Mouse (Mus musculus): ENCODE data around the gene Dlg2. TPM values are rescaled to one million over a fixed set of nuclear protein-coding genes. Genes with fewer than 3 reads are reported as not detected.

Gene Dlg2
- polyA plus RNA-seq, 1 experiment from 2014 or later: 0.51 TPM

DNA sequence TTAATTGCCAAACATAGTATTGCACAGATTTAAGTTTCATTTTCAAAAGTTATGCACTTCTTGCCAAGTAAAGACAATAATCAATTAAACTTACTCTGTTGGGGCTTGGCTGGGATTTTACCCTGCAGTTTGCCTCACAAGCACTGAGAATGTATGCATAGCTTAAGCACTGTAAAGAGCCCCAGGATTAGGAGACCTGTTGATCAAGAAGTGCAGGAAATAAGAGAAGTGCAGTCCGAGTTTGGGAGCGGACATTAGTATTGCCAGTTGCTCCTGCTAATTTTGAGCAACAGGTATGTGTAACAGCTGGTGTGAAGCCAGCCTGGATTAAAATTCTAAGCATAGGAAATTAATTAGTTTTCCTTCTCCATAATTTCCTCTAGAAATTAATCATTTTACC lies 1687.8 kb downstream of the Dlg2 start:
- Histone ChIP-seq H3K9ac (ENCODE audit: low read depth, low read length) (no peak overlapping the region), H3K36me3 (ENCODE audit: control insufficient read depth, insufficient read depth) (no peaks in the 10 kb centered on the region), H3K27ac (ENCODE audit: low read length) (no peak overlapping the region), H3K27me3 (ENCODE audit: control insufficient read depth, insufficient read depth, low read depth, low read length) (no peaks in the 10 kb centered on the region), H3K4me1 (ENCODE audit: control insufficient read depth, low read depth, low read length) (no peaks in the 10 kb centered on the region), H3K9me3 (replicated peaks; ENCODE audit: control insufficient read depth, low read length) (no peaks in the 10 kb centered on the region), H3K4me2 (ENCODE audit: low read depth, low read length) (no peak overlapping the region), H3K4me3 (ENCODE audit: low read depth, low read length) (no peak overlapping the region)
- no peak for ATAC-seq (ENCODE audit: low read depth)
- 64% methylated on average over 2 of the region's 2 CpGs for WGBS (ENCODE audit: insufficient replicate concordance)

DNA sequence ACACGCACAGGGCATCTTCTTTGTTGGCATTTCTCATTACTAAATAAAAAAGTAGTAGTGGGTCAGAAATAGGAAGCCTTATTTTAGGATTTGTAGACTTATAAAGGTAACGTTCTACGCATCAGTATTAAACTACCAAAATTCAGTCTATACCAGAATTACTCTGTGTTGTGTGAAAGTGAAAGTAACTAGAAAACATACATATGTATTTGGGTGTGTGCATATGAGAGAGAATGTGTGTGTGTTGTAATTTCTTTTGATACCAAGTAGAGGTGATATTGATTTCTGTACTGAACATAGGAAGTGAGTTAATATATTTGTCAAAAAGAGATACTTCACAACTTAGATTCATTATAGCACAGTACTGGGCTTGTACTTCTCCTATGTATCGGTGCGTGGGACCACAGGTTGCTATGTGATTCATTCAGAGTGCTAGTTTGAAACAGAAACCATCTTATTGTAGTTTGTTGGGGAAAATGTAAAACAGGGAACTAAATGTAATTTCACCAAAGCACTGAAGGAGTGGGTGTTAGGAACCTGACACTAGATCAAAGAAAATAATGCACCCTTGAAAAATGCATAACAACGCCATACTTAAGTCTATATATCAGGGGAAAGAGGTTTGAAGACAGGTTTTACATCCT lies 1688.5 kb downstream of the Dlg2 start:
- ATAC-seq (ENCODE audit: low read depth): no peak

GRCm38 (mm10) chr7:92180029-92180428 lies 1703.6 kb downstream of the Dlg2 start:
- Histone ChIP-seq H3K27ac (ENCODE audit: low read length) (no peak overlapping the region), H3K9me3 (replicated peaks; ENCODE audit: control insufficient read depth, low read length) (no peaks in the 10 kb centered on the region), H3K4me1 (ENCODE audit: control insufficient read depth, low read depth, low read length) (no peaks in the 10 kb centered on the region), H3K4me2 (ENCODE audit: low read depth, low read length) (no peak overlapping the region), H3K27me3 (ENCODE audit: control insufficient read depth, insufficient read depth, low read depth, low read length) (peaks cover 3% of the 10 kb centered on the region), H3K9ac (ENCODE audit: low read depth, low read length) (no peak overlapping the region), H3K36me3 (ENCODE audit: control insufficient read depth, insufficient read depth) (no peaks in the 10 kb centered on the region), H3K4me3 (ENCODE audit: low read depth, low read length) (no peak overlapping the region)
- ATAC-seq (ENCODE audit: low read depth): no peak
- 34% methylated on average over 5 of the region's 5 CpGs for WGBS (ENCODE audit: insufficient replicate concordance)

More for the DNA sequence above, 1688.5 kb downstream of the Dlg2 start:
- Histone ChIP-seq H3K4me3 (ENCODE audit: low read depth, low read length) (no peak overlapping the region), H3K4me2 (ENCODE audit: low read depth, low read length) (no peak overlapping the region), H3K9me3 (replicated peaks; ENCODE audit: control insufficient read depth, low read length) (no peaks in the 10 kb centered on the region), H3K4me1 (ENCODE audit: control insufficient read depth, low read depth, low read length) (no peaks in the 10 kb centered on the region), H3K27me3 (ENCODE audit: control insufficient read depth, insufficient read depth, low read depth, low read length) (no peaks in the 10 kb centered on the region), H3K9ac (ENCODE audit: low read depth, low read length) (no peak overlapping the region), H3K27ac (ENCODE audit: low read length) (no peak overlapping the region), H3K36me3 (ENCODE audit: control insufficient read depth, insufficient read depth) (no peaks in the 10 kb centered on the region)
- 72% methylated on average over 6 of the region's 6 CpGs for WGBS (ENCODE audit: insufficient replicate concordance)

DNA sequence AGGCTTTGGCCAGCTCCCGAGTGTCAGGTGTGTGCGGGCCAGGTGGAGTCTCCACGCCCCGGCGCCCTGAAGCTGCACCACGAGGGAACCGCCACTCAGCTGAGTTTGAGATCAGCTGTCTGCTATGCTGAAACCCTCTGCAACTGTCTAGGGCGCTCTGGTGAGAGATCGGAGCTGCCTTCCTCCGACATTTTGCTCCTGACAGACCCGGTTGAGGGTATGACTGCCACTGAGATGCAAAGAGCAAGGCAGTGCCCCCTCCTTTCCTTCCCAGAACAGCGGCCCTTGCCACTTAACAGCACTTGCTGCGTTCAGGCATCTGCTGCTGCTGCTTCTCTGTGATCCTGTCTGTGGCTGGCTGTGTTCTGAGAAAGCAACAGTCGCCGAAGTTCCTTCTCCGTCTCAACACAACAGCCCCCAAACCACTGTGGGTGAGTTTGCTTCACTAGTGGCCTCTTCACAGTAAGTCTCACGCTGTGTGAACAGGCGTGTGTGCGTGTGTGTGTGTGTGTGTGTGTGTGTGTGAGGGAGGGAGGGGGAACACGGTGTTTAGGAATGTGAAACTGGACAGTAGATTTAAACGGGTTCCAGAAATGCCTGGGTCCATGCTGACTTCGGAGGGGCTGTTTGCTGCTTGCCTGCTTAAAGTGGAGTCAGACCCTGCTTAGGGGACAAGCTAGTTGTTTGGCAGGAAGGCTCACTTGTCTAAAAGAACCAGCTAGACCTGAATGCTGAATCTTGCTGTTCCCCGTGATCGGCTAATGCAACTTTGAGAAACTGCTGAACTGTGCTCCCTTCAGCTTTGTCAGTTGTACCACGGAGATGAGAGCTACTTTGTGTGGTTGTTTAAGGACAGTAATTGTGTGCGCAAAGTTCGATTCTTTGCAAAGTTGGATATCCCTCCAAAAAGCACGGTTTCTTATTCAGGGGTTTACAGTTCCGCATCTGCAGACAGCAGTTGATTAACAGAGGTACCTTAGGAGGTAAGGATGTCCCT lies 1704.4 kb downstream of the Dlg2 start:
- Histone ChIP-seq H3K4me3 (ENCODE audit: low read depth, low read length) (peak overlapping the region; percentile 22), H3K4me1 (ENCODE audit: control insufficient read depth, low read depth, low read length) (no peaks in the 10 kb centered on the region), H3K27ac (ENCODE audit: low read length) (no peak overlapping the region), H3K36me3 (ENCODE audit: control insufficient read depth, insufficient read depth) (no peaks in the 10 kb centered on the region), H3K4me2 (ENCODE audit: low read depth, low read length) (peak overlapping the region; percentile 34), H3K9me3 (replicated peaks; ENCODE audit: control insufficient read depth, low read length) (no peaks in the 10 kb centered on the region), H3K9ac (ENCODE audit: low read depth, low read length) (no peak overlapping the region), H3K27me3 (ENCODE audit: control insufficient read depth, insufficient read depth, low read depth, low read length) (peaks cover 3% of the 10 kb centered on the region)
- ATAC-seq (ENCODE audit: low read depth): no peak
- WGBS (ENCODE audit: insufficient replicate concordance): 18% methylated on average over 29 of the region's 29 CpGs

GRCm38 (mm10) chr7:92181959-92182612 lies 1705.6 kb downstream of the Dlg2 start:
- 9% methylated on average over 10 of the region's 10 CpGs for WGBS (ENCODE audit: insufficient replicate concordance)
- peaks cover 3% of the 10 kb centered on the region for H3K27me3 ChIP-seq (ENCODE audit: control insufficient read depth, insufficient read depth, low read depth, low read length)
- no peaks in the 10 kb centered on the region for H3K9me3 ChIP-seq (replicated peaks; ENCODE audit: control insufficient read depth, low read length)
- H3K4me3 ChIP-seq (ENCODE audit: low read depth, low read length): no peak overlapping the region
- no peaks in the 10 kb centered on the region for H3K36me3 ChIP-seq (ENCODE audit: control insufficient read depth, insufficient read depth)
- no peak overlapping the region for H3K9ac ChIP-seq (ENCODE audit: low read depth, low read length)
- H3K27ac ChIP-seq (ENCODE audit: low read length): no peak overlapping the region
- H3K4me2 ChIP-seq (ENCODE audit: low read depth, low read length): no peak overlapping the region
- ATAC-seq (ENCODE audit: low read depth): no peak
- no peaks in the 10 kb centered on the region for H3K4me1 ChIP-seq (ENCODE audit: control insufficient read depth, low read depth, low read length)

GRCm38 (mm10) chr7:92184371-92185059 lies 1708.0 kb downstream of the Dlg2 start:
- no peak for ATAC-seq (ENCODE audit: low read depth)
- no peaks in the 10 kb centered on the region for H3K9me3 ChIP-seq (replicated peaks; ENCODE audit: control insufficient read depth, low read length)
- no peaks in the 10 kb centered on the region for H3K36me3 ChIP-seq (ENCODE audit: control insufficient read depth, insufficient read depth)
- H3K27me3 ChIP-seq (ENCODE audit: control insufficient read depth, insufficient read depth, low read depth, low read length): peaks cover 3% of the 10 kb centered on the region
- H3K4me1 ChIP-seq (ENCODE audit: control insufficient read depth, low read depth, low read length): no peaks in the 10 kb centered on the region
- no peak overlapping the region for H3K9ac ChIP-seq (ENCODE audit: low read depth, low read length)
- no peak overlapping the region for H3K4me3 ChIP-seq (ENCODE audit: low read depth, low read length)
- H3K27ac ChIP-seq (ENCODE audit: low read length): no peak overlapping the region
- 73% methylated on average over 7 of the region's 7 CpGs for WGBS (ENCODE audit: insufficient replicate concordance)
- no peak overlapping the region for H3K4me2 ChIP-seq (ENCODE audit: low read depth, low read length)

- 75% methylated on average over 5 of the region's 5 CpGs for WGBS (ENCODE audit: insufficient replicate concordance)
- Histone ChIP-seq H3K4me1 (ENCODE audit: control insufficient read depth, low read depth, low read length) (no peaks in the 10 kb centered on the region), H3K27ac (ENCODE audit: low read length) (no peak overlapping the region), H3K27me3 (ENCODE audit: control insufficient read depth, insufficient read depth, low read depth, low read length) (no peaks in the 10 kb centered on the region; the same call in none of the 2 replicates), H3K36me3 (ENCODE audit: control insufficient read depth, insufficient read depth) (no peaks in the 10 kb centered on the region), H3K9ac (ENCODE audit: low read depth, low read length) (no peak overlapping the region), H3K4me2 (ENCODE audit: low read depth, low read length) (no peak overlapping the region), H3K4me3 (ENCODE audit: low read depth, low read length) (no peak overlapping the region), H3K9me3 (replicated peaks; ENCODE audit: control insufficient read depth, low read length) (no peaks in the 10 kb centered on the region)
- ATAC-seq (ENCODE audit: low read depth): no peak
Measured at GRCm38 (mm10) chr7:92186341-92186740, 1709.9 kb downstream of the Dlg2 start.

GRCm38 (mm10) chr7:92189149-92189548 lies 1712.7 kb downstream of the Dlg2 start:
- Histone ChIP-seq H3K27me3 (ENCODE audit: control insufficient read depth, insufficient read depth, low read depth, low read length) (no peaks in the 10 kb centered on the region), H3K9me3 (replicated peaks; ENCODE audit: control insufficient read depth, low read length) (no peaks in the 10 kb centered on the region), H3K4me1 (ENCODE audit: control insufficient read depth, low read depth, low read length) (no peaks in the 10 kb centered on the region), H3K36me3 (ENCODE audit: control insufficient read depth, insufficient read depth) (no peaks in the 10 kb centered on the region), H3K4me2 (ENCODE audit: low read depth, low read length) (no peak overlapping the region), H3K9ac (ENCODE audit: low read depth, low read length) (no peak overlapping the region), H3K27ac (ENCODE audit: low read length) (no peak overlapping the region), H3K4me3 (ENCODE audit: low read depth, low read length) (no peak overlapping the region)
- WGBS (ENCODE audit: insufficient replicate concordance): 51% methylated on average over 6 of the region's 6 CpGs
- no peak for ATAC-seq (ENCODE audit: low read depth)

Measured in liver, embryonic 16.5 days (tissue).